Mouse (Mus musculus): Measurements from ENCODE around the gene Kdelr1.

Gene Kdelr1

DNA sequence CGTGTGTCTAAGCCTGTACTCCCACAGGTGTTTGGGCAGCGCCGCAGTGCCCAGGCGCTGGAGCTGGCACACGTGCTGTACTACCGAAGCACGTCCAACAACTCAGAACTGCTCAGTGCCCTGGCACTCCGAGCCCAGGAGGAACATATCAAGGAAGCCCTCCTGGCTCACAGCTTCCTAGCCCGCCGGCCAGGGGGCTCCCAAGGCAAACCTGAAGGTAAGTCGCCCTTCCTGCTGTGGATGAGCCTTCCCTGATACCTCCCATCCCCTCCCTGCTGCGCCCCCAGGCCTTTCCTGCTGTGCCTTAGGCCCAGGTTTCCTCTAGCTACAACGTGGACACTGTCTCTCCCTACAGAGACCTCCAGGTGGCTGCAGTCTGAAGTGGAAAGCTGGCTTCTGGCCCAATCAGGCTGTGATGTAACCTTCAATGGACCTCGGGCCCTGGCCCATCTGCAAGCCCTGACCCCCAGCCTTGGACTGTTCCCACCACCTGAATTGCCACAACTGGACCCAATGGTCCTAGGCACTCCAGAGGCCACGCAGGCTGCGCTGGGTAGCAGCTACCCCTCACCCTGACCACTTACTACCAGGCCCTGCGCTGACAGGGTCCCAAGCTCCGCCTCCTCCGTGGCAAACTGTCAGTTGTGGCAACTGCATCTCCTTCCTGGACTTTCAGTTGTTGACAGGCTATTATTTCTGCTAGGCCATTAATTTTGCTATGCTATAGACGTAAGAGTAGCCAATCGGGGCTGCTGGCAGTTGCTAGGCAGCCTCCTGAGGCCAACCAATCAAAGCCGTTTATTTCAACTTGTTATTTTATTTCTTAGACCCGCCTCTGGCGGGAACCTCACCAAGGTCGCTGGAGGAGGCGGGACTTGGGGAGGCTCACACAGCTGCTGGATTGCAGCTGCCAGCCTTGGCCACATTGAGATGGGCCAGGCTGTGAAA, 43.8 kb downstream of the Kdelr1 start:
- no peak for DNase-seq (ENCODE audit: extremely low read depth, low read depth)

DNA sequence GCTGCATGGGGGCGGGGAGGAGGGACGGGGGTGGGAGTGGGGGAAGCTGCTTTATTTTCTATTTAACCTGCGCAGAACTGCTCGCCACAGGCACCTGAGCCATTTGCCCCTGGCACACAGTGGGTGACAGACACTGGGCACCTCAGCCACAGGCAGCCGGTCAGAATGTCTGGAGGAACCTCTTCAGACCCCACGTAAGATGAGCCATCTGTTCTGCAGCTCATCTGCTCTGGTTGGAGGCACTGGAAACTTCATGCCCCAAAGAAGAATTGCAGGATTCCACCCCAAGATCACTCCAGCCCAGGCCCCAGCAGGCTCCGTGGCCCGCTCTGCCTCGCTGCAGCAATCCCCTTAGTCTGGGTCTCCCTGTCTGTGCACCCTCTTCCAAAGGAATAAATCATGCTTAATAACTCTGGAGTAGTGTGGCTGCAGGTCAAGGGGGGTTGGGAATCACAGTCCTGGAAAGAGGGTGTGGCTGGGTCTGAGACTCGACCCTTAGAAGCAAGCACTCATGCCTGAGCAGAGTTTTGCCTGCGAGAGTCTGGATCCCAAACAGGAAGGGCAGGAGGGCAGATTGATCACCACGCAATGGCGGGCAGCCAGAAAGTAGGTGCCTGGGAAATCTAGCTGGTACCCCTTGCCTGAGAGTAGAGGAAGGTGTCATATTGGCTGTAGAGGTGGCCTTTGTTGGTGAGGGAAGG, 44.6 kb downstream of the Kdelr1 start:
- DNase-seq (ENCODE audit: extremely low read depth, low read depth), result no peak

DNA sequence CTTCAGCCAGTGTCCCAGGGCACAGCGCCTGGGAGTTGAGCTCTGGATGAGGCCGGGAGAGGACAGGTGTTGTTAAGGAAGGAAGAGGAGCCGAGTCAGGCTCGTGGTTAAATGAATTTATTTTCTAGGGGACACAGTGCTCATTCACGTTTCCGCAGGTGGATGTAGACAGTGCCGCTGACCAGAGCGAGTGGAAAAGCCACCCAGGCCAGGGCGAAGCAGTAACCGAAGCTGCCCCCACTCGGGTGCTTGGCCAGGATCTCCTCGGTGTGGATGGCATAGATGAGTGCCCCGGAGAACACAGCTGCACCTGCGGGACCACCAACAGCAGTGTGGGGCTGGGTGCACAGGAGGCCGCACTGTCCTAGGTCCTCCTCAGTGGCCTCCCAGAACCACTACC, 45.4 kb downstream of the Kdelr1 start:
- DNase-seq (ENCODE audit: extremely low read depth, low read depth), result no peak

DNA sequence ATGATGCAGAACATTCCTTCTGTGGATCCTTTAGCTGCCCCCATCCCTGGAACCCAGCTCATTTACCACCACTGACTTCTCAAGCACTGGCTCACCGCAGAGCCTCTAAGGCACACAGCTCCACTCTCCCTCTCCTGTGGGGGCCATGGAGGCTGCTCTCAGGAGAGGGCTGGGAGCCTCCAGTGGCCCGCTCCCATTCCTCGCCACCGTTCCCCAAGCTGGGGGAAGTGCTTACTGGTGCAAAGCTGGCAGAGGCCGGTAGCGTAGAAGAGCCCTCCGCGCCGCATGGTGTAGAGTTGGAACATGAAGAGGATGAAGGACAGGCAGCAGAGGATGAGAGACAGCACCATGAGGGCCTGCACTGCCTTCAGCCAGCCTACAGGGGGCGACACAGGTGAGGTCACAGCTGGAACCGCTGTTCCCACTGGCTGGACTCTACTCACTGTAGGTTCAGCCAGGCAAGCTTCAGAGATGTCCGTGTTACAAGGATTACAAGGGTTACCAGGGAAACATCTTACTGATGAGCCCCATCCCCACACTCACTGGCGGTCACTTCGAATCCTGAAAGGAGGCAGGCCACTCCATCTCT, 46.6 kb downstream of the Kdelr1 start:
- DNase-seq (ENCODE audit: extremely low read depth, low read depth), result no peak

GRCm38 (mm10) chr7:45919761-45920160, 47.2 kb downstream of the Kdelr1 start:
- no peak for DNase-seq (ENCODE audit: extremely low read depth, low read depth)

DNA sequence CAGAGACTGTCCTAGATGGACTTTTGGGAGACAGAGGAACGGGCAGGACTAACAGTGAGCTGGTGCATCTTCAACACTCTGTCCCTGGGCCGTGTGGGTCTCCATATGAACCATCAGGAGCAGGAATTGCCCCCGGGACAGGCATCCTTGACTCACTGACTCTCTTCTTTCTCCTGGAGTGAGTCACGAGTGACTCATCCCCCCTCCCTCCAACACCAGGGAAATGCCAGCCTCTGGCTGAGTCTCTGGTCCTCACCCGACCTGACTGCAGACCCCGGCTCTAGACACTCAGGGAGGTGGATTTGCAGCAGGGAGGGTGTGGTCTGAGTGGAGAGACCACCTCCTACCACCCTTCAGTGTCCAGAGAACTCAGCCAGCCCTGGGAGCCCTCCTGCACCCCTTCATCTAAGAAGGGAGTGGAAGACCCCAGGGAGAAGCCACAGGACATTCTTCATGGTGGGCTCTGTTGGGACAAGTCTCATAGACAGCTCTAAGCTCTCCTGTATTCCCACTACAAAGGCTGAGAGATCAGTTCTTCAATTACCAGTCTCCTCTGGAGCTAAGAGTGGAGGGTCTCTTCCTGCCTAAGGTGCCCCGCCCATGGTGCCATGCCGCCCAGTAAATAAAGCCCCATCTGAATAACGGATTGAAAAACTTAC, 48.1 kb downstream of the Kdelr1 start:
- no peak for DNase-seq (ENCODE audit: extremely low read depth, low read depth)

DNA sequence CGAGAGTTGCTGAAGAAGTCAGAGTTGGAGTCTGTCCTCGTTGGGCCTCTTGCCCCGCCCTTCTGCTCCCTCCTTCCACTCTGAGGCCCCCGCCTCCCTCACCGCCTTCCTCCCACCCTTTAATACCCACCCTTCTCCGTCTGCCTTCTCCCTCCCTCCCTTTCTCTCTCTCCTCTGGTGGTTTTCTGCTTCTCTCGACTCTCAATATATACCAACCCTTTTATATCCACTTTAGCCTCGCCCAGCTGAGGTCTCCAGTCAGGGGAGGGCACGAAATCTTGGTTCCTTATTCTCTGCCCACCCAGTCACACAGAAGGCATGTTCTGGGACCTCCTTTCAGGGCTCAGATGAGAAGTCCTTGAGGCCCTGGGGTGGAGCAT, 48.7 kb downstream of the Kdelr1 start, which contains the start of gene Emp3:
TSS of gene Emp3 (minus strand) at position 163 of the 380 bp plus-strand sequence.
- peak; percentile 88 for DNase-seq (ENCODE audit: extremely low read depth, low read depth)

DNA sequence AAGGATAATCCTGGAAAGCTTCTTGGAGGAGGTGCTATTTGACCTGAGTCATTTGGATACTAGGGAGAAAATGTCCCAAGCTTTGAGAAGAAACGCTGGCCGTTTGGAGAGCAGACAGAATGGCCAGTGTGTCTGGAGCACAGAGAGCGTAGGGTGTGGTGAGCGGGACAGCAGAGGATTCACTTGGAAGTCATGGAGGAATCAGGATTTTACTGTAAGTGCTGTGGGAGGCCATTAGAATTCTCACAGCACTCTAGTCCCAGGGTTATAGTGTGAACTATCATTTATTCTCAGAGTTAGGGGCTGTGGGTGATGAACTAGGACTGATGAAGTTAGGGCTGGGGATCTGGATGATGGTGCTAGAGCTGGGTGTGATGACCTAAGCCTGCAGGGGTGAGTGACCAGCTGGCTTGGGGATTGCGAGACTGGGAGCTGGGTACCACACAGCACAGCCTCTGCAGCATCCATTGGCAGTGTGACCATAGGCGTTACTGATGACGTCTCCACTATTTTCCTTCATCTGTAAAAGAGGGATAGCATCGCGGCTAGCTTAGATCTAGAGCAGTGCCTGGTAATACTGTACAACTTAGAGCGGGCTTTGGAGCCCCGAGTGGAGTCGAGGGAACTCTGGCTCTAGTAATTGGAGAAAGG, 49.5 kb downstream of the Kdelr1 start:
- no peak for DNase-seq (ENCODE audit: extremely low read depth, low read depth)

DNA sequence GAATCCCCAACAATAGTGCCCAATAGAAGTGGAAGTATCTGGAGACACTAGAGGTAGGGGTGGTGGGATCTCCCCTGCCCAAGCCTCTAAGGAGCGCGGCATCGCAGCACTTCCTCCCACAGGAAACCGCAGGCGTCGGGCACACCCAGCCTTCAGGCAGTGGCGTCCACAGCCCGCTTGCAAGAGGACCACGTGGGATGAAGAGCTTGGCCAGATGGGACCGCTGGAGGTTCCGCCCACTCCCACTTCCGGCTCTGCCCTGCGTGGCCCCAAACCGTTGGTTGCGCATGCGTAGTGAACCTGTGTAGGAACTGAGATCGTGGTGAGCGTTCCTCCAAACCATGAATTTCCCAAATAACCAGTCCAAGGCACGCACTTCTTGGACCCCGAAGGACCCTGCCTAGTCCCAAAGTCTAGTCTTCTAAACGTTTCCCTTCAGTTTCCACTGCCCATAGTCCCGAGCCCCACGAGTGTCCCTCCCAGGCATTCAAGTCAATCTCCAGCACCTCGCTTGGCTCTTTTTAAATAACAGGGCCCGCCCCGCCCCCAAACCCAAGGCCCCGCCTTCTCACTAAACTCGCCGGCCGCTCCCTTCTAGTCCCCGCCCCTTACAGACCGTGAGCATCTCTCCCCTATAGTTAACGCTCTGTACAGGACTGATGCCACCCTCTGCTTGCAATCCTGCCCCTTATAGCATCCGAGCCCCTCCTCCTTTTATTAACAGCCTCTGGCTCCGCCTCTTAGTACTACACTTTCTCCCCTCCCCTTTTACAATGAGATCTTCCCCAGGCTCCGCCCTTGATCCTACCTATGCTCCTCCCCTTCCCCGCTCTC, 50.6 kb downstream of the Kdelr1 start:
- DNase-seq (ENCODE audit: extremely low read depth, low read depth), result peak; percentile 96

DNA sequence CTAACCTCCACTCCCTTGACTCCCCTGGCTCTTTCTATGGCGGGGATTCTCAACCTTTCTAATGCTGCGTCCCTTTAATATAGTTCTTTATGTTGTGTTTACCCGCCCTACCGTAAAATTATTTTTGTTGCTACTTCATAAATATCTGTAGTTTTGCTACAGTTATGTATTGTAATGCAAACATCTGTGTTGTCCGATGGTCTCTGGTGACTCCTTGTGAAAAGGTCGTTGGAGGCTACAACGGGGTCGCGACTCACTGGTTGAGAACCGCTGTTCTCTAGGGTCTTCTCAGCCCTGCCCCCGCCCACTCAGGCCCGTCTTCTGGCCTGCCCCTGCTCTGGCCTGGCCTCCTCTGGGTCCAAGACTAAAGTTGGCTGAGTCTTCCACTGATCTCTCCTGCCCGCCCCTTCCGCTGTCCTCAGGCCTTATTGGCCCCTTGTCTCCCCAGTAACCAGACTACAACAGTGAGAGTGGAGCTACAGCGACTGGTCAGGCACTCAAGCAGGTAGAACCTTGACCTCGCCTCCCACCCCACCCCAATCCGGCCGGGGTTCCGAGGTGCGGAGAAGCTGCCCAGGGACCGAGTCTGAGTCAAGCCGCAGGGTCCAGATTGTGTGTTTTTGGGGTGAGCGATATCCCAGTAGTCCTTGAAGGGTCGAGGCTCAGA, 51.3 kb downstream of the Kdelr1 start, which contains the start of gene Ccdc114:
TSS of gene Ccdc114 (plus strand) at position 311 of the 667 bp plus-strand sequence.
- no peak for DNase-seq (ENCODE audit: extremely low read depth, low read depth)

GRCm38 (mm10) chr7:45924429-45924816, 51.9 kb downstream of the Kdelr1 start:
- no peak for DNase-seq (ENCODE audit: extremely low read depth, low read depth)

DNA sequence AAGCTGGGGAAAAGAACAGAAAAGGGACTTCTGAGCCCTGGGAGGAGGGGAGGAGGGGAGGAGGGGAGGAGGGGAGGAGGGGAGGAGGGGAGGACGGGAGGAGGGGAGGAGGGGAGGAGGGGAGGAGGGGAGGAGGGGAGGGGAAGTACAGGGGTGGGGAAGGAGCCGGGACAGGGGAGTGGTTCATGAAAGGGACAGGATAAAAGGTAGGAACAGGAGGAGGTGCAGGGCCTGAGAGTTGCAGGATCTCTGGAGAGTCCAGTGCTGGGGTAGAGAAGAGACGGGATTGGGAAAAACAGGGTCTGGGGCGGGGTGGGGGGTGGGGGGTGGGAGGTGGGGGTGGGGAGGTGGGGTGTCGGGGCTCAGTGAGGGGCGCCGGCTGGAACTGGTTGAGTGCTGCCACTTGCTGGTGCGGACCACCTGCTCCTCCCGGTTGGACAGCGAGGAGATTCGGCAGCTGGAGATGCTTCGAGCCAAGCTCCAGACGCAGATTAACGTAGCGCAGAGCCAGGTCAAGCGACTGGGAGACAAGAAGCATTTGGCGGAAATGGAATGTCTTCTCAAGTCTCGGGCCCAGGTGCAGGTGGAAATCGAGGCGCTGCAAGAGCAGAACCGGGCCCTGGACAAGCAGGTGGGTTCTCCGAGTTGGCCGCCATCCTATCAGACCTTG, 56.2 kb downstream of the Kdelr1 start:
- DNase-seq (ENCODE audit: extremely low read depth, low read depth), result no peak

GRCm38 (mm10) chr7:45929688-45930087, 57.1 kb downstream of the Kdelr1 start:
- no peak for DNase-seq (ENCODE audit: extremely low read depth, low read depth)

Measured in MEL-GATA-1-ER (cell line).